Mouse (Mus musculus) bone marrow macrophage, adult 2 months (primary cell): Measurements from ENCODE around the gene Cst3. TPM values are rescaled to one million over a fixed set of nuclear protein-coding genes. Genes with fewer than 3 reads are reported as not detected.

Source experiments
- H3K27ac ChIP-seq: 2 replicates; pipeline ENCODE4 v1.5.1; 2012; ENCODE audit warnings: low read depth, low read length; ENCODE audit not compliant: insufficient read depth
- H3K4me1 ChIP-seq: 2 replicates; pipeline ENCODE4 v1.6.1; 2012; ENCODE audit warnings: low read length; ENCODE audit not compliant: control insufficient read depth, insufficient read depth
- H3K4me3 ChIP-seq: 2 replicates; pipeline ENCODE4 v1.5.1; 2012; ENCODE audit warnings: mild to moderate bottlenecking, low read length, moderate library complexity; ENCODE audit not compliant: insufficient read depth
- CTCF ChIP-seq: IDR thresholded peaks from 2 replicates; pipeline ENCODE4 v1.5.1; 2012; ENCODE audit warnings: low read depth, mild to moderate bottlenecking, low read length, moderate library complexity
- POLR2A ChIP-seq: IDR thresholded peaks from 2 replicates; pipeline ENCODE4 v1.6.1; 2012; ENCODE audit warnings: mild to moderate bottlenecking, low read depth, low read length, borderline replicate concordance
- polyA plus RNA-seq: library from polyadenylated mRNA; stranded (reverse); fragments of >200 nt; gene quantifications from 2 replicates; pipeline ENCODE4 v1.2.4, GENCODE M21; 2012; ENCODE audit not compliant: missing spikeins, insufficient read depth, insufficient read length

The Cst3 gene
- 2,557 and 2,597 TPM in 2 replicates for polyA plus RNA-seq

GRCm38 (mm10) chr2:148875335-148875811 is at the start of gene Cst3:
Gene Cst3, minus strand, starts transcription at chr2:148875692.
- TF ChIP-seq POLR2A, result peak; percentile 62; the same call in 1 of the 2 replicates
- no peak for TF ChIP-seq CTCF
- H3K4me3 ChIP-seq, result peak within 1 kb of the TSS; percentile 75
- peak within 1 kb of the TSS; percentile 100 for H3K27ac ChIP-seq
- H3K4me1 ChIP-seq, result peaks cover 40% of the 10 kb centered on the region

- Histone ChIP-seq H3K4me3 (no peak overlapping the region), H3K27ac (no peak overlapping the region)
- TF ChIP-seq POLR2A, result no peak
- peak; percentile 100 for TF ChIP-seq CTCF
These were observed 26.8 kb upstream of the Cst3 start for GRCm38 (mm10) chr2:148902286-148902685.

GRCm38 (mm10) chr2:148900305-148900704 is 24.8 kb upstream of the Cst3 start:
- H3K4me1 ChIP-seq, result peaks cover 23% of the 10 kb centered on the region
- H3K27ac ChIP-seq, result peak overlapping the region; percentile 61
- TF ChIP-seq POLR2A (no peak), CTCF (no peak)
- H3K4me3 ChIP-seq, result no peak overlapping the region

More at GRCm38 (mm10) chr2:148902286-148902685, 26.8 kb upstream of the Cst3 start:
- peaks cover 23% of the 10 kb centered on the region for H3K4me1 ChIP-seq

DNA sequence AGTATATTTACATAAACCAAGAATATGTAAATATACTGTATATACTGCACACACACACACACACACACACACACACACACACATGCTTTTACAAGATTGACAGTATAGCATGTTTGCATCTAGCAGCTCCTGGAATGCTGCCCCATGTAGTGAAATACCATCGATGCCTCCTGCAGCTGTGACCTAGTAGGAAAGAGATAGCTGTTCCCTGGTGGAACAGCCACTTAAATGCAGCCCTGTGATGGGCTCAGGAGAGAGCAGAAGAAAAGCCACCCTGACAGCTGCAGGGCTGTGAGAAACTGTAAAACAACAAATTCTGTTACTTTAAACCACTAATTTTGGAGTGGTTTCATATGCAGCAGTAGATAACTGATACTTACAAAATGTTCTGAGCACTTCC is 20.7 kb upstream of the Cst3 start:
- TF ChIP-seq POLR2A (no peak), CTCF (no peak)
- Histone ChIP-seq H3K27ac (no peak overlapping the region), H3K4me3 (no peak overlapping the region), H3K4me1 (peaks cover 14% of the 10 kb centered on the region)

DNA sequence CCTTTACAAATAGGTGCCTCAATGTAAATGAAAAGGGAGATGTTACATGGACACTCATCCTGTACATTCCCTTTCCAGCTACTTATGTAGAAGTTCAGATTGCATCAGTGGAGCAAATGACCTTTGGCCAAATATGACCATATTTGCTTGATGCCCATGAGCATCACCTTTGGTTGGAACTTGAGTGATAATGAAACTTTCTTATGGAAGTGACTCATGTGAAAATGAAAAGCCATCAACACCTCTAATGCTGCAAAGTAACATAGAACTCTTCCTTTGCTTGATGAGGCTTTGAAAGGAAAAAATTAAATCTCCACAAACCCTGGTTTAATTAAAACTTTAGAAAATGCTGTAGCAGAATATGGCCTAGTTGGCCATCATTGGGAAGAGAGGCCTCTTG is 17.6 kb upstream of the Cst3 start:
- no peak for TF ChIP-seq POLR2A
- no peak for TF ChIP-seq CTCF
- Histone ChIP-seq H3K4me1 (peaks cover 22% of the 10 kb centered on the region), H3K27ac (no peak overlapping the region), H3K4me3 (no peak overlapping the region)

DNA sequence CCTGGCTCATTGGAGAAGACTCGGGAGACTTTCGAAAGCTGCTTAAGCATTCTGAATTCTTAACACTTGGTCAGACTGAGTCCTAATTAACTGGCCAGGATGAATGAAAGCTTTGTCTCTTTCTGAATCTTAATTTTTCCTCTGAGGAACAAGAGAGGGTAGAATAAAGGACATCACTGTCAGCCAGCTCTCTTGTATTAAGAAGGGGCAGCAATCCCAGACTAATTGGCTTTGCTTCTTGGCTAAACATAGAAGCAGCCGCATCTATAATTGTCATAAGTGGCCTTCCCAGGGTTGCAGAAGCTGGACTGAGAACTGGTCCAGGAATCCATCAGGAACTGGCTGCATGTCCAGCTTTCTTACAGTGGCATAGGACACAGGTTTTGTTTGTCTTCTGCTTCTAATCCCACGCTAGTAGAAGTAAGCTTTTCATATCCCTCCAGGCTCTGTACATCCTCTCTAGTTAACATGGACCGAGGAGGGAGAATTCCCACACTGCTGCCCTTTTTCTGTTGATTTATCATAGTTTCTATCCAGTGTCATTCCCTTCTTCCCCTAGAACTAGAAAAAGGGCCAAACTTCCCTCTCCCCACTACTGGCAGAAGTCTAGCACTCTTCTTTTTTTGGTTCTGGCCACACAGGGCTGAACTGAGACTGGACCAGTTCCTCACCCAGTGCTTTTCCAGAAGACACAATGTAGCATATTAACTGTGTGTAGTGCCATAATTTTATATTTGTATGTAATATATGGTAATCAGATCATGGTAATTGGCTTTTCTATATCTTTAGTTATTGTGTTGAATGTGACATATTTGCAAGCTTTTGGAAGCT is 14.7 kb upstream of the Cst3 start:
- no peak for TF ChIP-seq POLR2A
- TF ChIP-seq CTCF, result no peak
- Histone ChIP-seq H3K4me1 (peaks cover 22% of the 10 kb centered on the region), H3K27ac (no peak overlapping the region), H3K4me3 (no peak overlapping the region)

DNA sequence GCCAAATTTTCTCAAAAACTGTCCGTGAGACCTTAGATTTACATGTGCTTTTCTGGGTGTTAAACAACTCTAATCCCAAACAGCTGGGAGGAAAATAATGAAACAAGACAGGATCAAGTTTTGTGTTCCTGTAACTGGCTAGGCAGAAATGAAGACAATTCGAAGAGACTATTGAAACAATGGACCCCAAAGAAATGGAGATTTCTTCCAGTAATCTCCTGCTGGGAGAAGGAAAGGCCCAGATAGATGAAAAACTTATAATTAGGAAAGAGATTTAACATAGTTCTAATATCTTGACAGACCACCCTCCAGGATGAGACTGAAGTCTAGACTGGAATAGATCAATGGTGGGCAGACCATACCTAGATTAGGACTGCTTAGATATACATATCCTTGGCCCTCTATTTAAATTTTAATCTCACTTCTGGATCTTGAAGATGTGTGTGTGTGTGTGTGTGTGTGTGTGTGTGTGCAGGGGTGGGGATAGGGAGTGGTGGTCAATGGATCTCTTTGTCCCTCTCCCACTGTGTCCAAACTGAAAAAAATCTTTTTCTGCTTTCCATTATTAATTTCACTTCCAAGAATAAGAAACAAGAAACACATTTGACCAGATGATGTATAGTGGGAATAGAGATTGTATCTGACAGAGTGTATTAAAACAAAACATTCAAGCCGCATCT is 14.0 kb upstream of the Cst3 start:
- TF ChIP-seq CTCF, result no peak
- no peak for TF ChIP-seq POLR2A
- Histone ChIP-seq H3K4me1 (peaks cover 26% of the 10 kb centered on the region), H3K27ac (peak overlapping the region; percentile 28), H3K4me3 (no peak overlapping the region)

GRCm38 (mm10) chr2:148888872-148889271 is 13.4 kb upstream of the Cst3 start:
- no peak for TF ChIP-seq CTCF
- H3K27ac ChIP-seq, result peak overlapping the region; percentile 28
- peaks cover 26% of the 10 kb centered on the region for H3K4me1 ChIP-seq
- no peak overlapping the region for H3K4me3 ChIP-seq

DNA sequence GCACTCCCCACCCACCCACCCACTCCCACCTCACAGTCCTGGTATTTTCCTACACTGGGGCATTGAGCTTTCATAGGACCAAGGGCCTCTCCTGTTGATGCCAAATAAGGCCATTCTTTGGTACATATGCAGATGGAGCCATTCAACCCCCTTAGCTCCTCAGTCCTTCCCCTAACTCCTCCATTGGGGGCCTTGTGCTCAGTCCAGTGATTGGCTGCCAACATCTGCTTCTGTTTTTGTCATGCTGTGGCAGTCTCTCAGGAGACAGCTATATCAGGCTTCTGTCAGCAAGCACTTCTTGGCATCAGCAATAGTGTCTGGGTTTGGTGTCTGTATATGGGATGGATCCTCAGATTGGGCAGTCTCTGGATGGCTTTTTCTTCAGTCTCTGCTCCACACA is 9.2 kb upstream of the Cst3 start:
- Histone ChIP-seq H3K4me3 (no peak overlapping the region), H3K27ac (no peak overlapping the region), H3K4me1 (peaks cover 17% of the 10 kb centered on the region)
- TF ChIP-seq POLR2A (no peak), CTCF (no peak)

DNA sequence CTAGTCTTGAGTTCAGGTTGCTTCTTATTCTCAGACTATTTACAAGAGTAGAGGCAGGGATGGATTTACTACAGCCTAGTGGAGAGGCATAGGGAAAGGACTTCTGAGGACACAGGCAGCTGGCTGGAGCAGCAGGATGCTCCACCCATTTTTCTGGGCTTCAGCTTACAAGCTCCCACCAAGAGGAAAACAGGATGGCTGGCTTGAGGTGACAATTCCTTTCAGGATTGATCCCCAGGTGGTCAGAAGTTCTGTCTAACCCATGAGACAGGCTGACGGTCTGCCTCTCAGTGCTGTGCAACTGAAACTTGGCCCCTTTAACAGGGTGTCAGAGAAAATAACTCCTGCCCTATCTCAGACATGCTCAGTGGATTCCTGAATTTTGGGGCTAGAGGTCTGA is 3.7 kb upstream of the Cst3 start:
- Histone ChIP-seq H3K4me3 (no peak overlapping the region), H3K4me1 (peaks cover 31% of the 10 kb centered on the region), H3K27ac (no peak overlapping the region)
- TF ChIP-seq POLR2A (no peak), CTCF (no peak)
